ENCODE assay signal across 13 mouse cellular contexts in the genomic region with DNA sequence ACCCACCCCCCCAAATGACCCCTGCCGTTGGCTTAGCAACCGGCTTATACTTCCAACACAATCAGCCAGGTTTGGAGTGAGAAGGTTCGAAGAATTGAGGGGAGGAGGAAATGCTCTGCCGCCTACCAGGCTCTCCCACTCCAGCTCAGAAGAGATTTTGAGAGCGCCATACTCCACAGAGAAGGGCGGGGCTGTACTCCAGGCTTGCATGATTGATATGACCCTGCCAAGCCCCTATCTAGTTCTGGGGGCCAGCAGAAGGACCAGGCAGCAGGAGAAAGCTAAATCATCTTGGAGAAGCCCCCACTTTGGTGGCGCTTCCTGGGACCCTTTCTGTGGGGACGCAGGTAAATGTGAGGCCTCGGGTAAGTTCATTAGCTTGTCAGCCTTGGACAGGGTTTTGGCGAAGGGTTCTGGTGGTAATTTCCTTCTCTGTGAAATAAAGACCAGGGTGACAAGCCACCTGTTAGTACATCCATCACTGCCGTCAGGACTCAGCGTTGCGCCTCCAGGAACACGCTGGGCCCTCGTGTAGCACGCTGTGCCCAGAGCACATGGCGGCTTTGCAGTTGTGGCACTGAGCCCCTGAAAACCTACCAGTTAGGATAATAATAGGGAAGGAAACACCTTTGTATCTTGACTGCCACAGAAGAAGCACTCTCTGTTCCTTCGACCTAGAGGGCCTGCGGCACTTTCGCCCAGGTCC. TPM values are rescaled to one million over a fixed set of nuclear protein-coding genes. Genes with fewer than 3 reads are reported as not detected.
DNase-seq lines count a peak whose midpoint lies in the region; ATAC-seq and TF ChIP-seq lines count a peak whose summit lies in the region.
"Had no signal": no experiment of that assay in that cellular context is flagged by ENCODE, and none has a peak within 500 bp of the region (broad histone marks: within the 10 kb centered on the region; RNA-seq: fewer than 3 reads in every experiment).

No protein-coding gene starts in this region.

- intact Hi-C loops in gastrocnemius, postnatal 36 days (cut with DNase I): no loop called here

- 77% methylated on average over 20 of the region's 20 CpGs for WGBS in midbrain, embryonic 10.5 days
- WGBS in midbrain, postnatal 0 days: 77% methylated on average over 20 of the region's 20 CpGs
- WGBS in limb, embryonic 13.5 days: 60% methylated on average over 20 of the region's 20 CpGs
- 66% methylated on average over 20 of the region's 20 CpGs for WGBS in intestine, postnatal 0 days

- peak overlapping the region; percentile 45; the same call in 1 of the 2 replicates for H3K4me3 ChIP-seq in midbrain, embryonic 10.5 days
- H3K4me3 ChIP-seq in midbrain, postnatal 0 days (ENCODE audit: low read depth, low read length): no peak overlapping the region
- no peak overlapping the region for H3K4me3 ChIP-seq in limb, embryonic 13.5 days
- H3K4me3 ChIP-seq in intestine, postnatal 0 days (ENCODE audit: low read depth, low read length): no peak overlapping the region

- no peak overlapping the region for H3K9ac ChIP-seq in midbrain, postnatal 0 days (replicated peaks; ENCODE audit: low read length, poor library complexity, severe bottlenecking)
- H3K9ac ChIP-seq in limb, embryonic 13.5 days: peak overlapping the region; percentile 8; the same call in 1 of the 2 replicates
- no peak overlapping the region for H3K9ac ChIP-seq in intestine, postnatal 0 days (ENCODE audit: low read depth, low read length)
- H3K9ac ChIP-seq: forebrain, postnatal 0 days; stomach, embryonic 15.5 days had no signal

- H3K9me3 ChIP-seq in midbrain, embryonic 10.5 days (replicated peaks): peaks cover 17% of the 10 kb centered on the region
- no peaks in the 10 kb centered on the region for H3K9me3 ChIP-seq in midbrain, postnatal 0 days (ENCODE audit: low read length)
- 0 out of 2 replicates have a peak, but pooled peaks cover 3% of the 10 kb centered on the region for H3K9me3 ChIP-seq in limb, embryonic 13.5 days
- no peaks in the 10 kb centered on the region for H3K9me3 ChIP-seq in intestine, postnatal 0 days (ENCODE audit: control insufficient read depth)
- H3K9me3 ChIP-seq: stomach, embryonic 15.5 days had no signal

- H3K27me3 ChIP-seq in midbrain, embryonic 10.5 days (ENCODE audit: low read depth, poor library complexity, severe bottlenecking): no peaks in the 10 kb centered on the region
- H3K27me3 ChIP-seq in midbrain, postnatal 0 days (ENCODE audit: insufficient read depth, low read length): no peaks in the 10 kb centered on the region
- H3K27me3 ChIP-seq in limb, embryonic 13.5 days: no peaks in the 10 kb centered on the region
- H3K27me3 ChIP-seq in intestine, postnatal 0 days (replicated peaks; ENCODE audit: control insufficient read depth, insufficient read depth, low read length): no peaks in the 10 kb centered on the region
- H3K27me3 ChIP-seq: stomach, embryonic 15.5 days had no signal

- H3K4me1 ChIP-seq in midbrain, embryonic 10.5 days: peaks cover 9% of the 10 kb centered on the region
- no peaks in the 10 kb centered on the region; the same call in 1 of the 2 replicates for H3K4me1 ChIP-seq in midbrain, postnatal 0 days (ENCODE audit: insufficient read depth, low read length)
- H3K4me1 ChIP-seq in limb, embryonic 13.5 days: peaks cover 4% of the 10 kb centered on the region; the same call in 1 of the 2 replicates
- H3K4me1 ChIP-seq in intestine, postnatal 0 days (replicated peaks; ENCODE audit: control insufficient read depth, insufficient read depth, low read length): no peaks in the 10 kb centered on the region
- H3K4me1 ChIP-seq: stomach, embryonic 15.5 days had no signal

- H3K4me2 ChIP-seq in midbrain, postnatal 0 days (ENCODE audit: low read depth, low read length, poor library complexity, severe bottlenecking): no peak overlapping the region
- H3K4me2 ChIP-seq in limb, embryonic 13.5 days (replicated peaks): peak overlapping the region; percentile 62
- no peak overlapping the region for H3K4me2 ChIP-seq in intestine, postnatal 0 days (replicated peaks; ENCODE audit: low read depth)

- ATAC-seq in midbrain, postnatal 0 days (ENCODE audit: low FRiP score): no peak
- no peak for ATAC-seq in limb, embryonic 13.5 days (ENCODE audit: low FRiP score, low read depth)
- no peak for ATAC-seq in intestine, postnatal 0 days

- DNase-seq in gastrocnemius, postnatal 25 days: peak; percentile 24
- DNase-seq in gastrocnemius, postnatal 36 days: no peak
- DNase-seq in midbrain, embryonic 10.5 days (ENCODE audit: low spot score): no peak
- no peak for DNase-seq in midbrain, postnatal 0 days (ENCODE audit: low spot score)
- no peak for DNase-seq in cerebellum, postnatal 4 days (ENCODE audit: low spot score in 2 of 2)
- DNase-seq: cerebellum, adult 9-10 months; left cerebral cortex, postnatal 4 days; thymus, postnatal 14 days had no signal

- TF ChIP-seq CTCF in midbrain, postnatal 0 days (IDR thresholded peaks at IDR 0.05): no peak
- TF ChIP-seq CTCF in intestine, postnatal 0 days (IDR thresholded peaks at IDR 0.05; ENCODE audit: low read depth): no peak

- no peaks in the 10 kb centered on the region for H3K36me3 ChIP-seq in midbrain, embryonic 10.5 days
- H3K36me3 ChIP-seq in midbrain, postnatal 0 days (ENCODE audit: insufficient read depth, low read length): no peaks in the 10 kb centered on the region
- no peaks in the 10 kb centered on the region for H3K36me3 ChIP-seq in limb, embryonic 13.5 days
- no peaks in the 10 kb centered on the region for H3K36me3 ChIP-seq in intestine, postnatal 0 days (ENCODE audit: control insufficient read depth, insufficient read depth)
- H3K36me3 ChIP-seq: stomach, embryonic 15.5 days had no signal

- H3K27ac ChIP-seq in midbrain, embryonic 10.5 days (replicated peaks): 0 out of 2 replicates have a peak overlapping the region, but pooled peaks have one; percentile 61
- H3K27ac ChIP-seq in midbrain, postnatal 0 days (ENCODE audit: low read depth, low read length): no peak overlapping the region
- H3K27ac ChIP-seq in limb, embryonic 13.5 days: no peak overlapping the region
- H3K27ac ChIP-seq in intestine, postnatal 0 days (ENCODE audit: low read depth, low read length): no peak overlapping the region
- H3K27ac ChIP-seq: hindbrain, postnatal 0 days; stomach, embryonic 15.5 days had no signal

RNA-seq across cellular contexts. Expression of gene Dnajc11, which starts 14.2 kb away (rescaled TPM):
- 10 to 100 TPM; 59.3 to 68.8 TPM for total RNA-seq in gastrocnemius, postnatal 25 days (2021)
- 10 to 100 TPM; 54.6 to 58.8 TPM for total RNA-seq in gastrocnemius, postnatal 36 days (2021)
- 107 and 108 TPM in 2 replicates for polyA plus RNA-seq in midbrain, embryonic 10.5 days (2016; fragmentation: Nextera tagmentation; extraction: Ambion mirVana)
- 83.2 and 88.5 TPM in 2 replicates for total RNA-seq in midbrain, postnatal 0 days (2014; rRNA removed)
- 73.7 and 75.9 TPM in 2 replicates for polyA plus RNA-seq in midbrain, postnatal 0 days (2015; fragmentation: Nextera tagmentation; extraction: Ambion mirVana)
- polyA plus RNA-seq in limb, embryonic 13.5 days (2015; fragmentation: Nextera tagmentation; extraction: Ambion mirVana): 73.7 and 76.4 TPM in 2 replicates
- 25.7 and 29.7 TPM in 2 replicates for polyA plus RNA-seq in intestine, postnatal 0 days (2015; fragmentation: Nextera tagmentation; extraction: Ambion mirVana)

RNA-seq across cellular contexts. Expression of gene Camta1, which starts 57.6 kb away (rescaled TPM):
- total RNA-seq in gastrocnemius, postnatal 25 days (2021): 100 to 1,000 TPM in 1 of 2 experiments, 10 to 100 TPM in 1; 91.0 to 104 TPM
- 100 to 1,000 TPM in 1 of 2 experiments, 10 to 100 TPM in 1; 93.4 to 109 TPM for total RNA-seq in gastrocnemius, postnatal 36 days (2021)
- polyA plus RNA-seq in midbrain, embryonic 10.5 days (2016; fragmentation: Nextera tagmentation; extraction: Ambion mirVana): 137 and 141 TPM in 2 replicates
- total RNA-seq in midbrain, postnatal 0 days (2014; rRNA removed): 153 and 177 TPM in 2 replicates
- polyA plus RNA-seq in midbrain, postnatal 0 days (2015; fragmentation: Nextera tagmentation; extraction: Ambion mirVana): 130 and 140 TPM in 2 replicates
- 93.5 and 112 TPM in 2 replicates for polyA plus RNA-seq in limb, embryonic 13.5 days (2015; fragmentation: Nextera tagmentation; extraction: Ambion mirVana)
- 54.1 and 58.8 TPM in 2 replicates for polyA plus RNA-seq in intestine, postnatal 0 days (2015; fragmentation: Nextera tagmentation; extraction: Ambion mirVana)
